Mouse (Mus musculus): Measurements from ENCODE around the gene Lhpp.

The Lhpp gene

DNA sequence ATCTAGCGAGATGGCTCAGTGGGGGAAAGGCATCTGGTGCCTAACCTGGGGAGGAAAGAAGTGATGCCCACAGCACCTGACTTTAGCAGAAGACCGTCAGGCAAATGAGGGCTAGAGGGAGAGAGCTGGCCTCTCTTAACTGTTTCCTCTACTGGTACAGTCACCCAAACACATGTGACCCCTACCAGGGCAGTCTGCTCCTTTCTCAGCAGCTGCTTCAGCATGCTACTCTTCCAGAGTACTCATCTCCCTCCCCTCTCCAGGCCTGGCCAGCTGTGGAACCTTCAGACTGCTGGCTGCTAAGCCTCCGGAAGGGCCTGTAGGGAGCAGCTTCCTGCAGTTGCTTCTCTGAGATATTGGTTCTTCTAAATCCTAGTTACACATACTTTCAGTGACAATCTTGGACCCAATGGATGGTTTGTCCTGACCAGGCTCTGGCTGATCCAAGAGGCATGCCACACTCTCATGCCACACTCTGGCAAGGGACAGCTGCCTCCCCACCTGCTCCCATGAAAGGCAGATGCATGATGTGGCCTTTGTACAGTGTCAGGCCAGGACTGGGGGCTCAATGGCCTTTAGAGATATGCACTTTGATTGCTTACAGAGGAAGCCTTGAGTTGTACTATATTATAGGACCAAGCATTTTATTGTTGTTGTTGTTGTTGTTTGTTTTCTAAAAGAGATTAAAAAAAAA lies 137.8 kb downstream of the Lhpp start:
- no peak for DNase-seq

- DNase-seq, result no peak
Observed at GRCm38 (mm10) chr7:132749504-132749903, 139.1 kb downstream of the Lhpp start.

GRCm38 (mm10) chr7:132751716-132752115 lies 141.3 kb downstream of the Lhpp start:
- DNase-seq, result no peak

DNA sequence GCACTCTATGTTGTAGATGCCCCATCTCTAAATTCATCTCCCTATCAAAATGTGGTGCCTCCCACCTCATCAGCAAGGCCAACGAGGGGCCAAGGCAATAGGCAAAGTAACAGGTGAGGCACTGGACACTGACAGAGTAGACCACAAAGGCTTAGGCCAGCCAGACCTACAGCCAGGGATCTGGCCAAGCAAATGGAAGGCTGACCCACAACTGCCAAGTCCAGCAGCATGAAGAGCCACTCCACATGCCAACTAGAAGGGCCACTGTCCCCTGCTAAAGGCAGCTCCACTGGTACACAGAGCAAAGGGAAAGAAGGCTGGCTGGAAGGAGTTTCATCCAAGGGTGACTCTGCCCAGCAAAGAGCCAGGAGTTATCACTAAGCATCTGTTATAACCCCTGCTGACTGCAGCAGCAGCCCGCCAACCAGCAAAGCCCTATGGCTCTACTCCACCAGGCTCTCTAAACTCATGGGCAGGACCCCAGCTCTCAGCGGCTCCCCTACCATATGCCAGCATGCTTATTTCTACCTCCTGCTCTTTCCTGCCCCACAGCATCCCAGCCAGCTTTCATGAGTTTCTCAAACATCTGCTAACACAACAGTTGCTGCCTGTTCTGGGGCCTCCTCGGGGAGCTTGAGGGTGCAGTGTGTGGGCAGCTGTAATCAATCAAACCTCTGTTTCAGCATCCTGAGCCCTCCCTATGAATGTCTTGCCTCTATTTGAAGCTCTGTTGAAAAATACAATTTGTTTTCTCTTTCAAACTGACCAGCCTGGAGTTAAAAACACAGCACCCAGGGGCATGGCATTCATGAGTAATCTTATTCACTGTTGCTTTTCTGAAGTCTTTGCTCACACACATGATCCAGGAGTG lies 143.3 kb downstream of the Lhpp start:
- no peak for DNase-seq

GRCm38 (mm10) chr7:132754389-132754750 lies 143.9 kb downstream of the Lhpp start:
- no peak for DNase-seq

Data from right cerebral cortex, postnatal 4 days (tissue).